Mouse (Mus musculus): Measurements from ENCODE around the gene Rhoa. TPM values are rescaled to one million over a fixed set of nuclear protein-coding genes. Genes with fewer than 3 reads are reported as not detected.
A peak's percentile ranks its signal among the peaks of the same experiment; 100 is the strongest.
"Not testable (repeated sequence)": the region's sequence is repeated elsewhere in the genome, so short reads cannot be mapped to it uniquely, and the experiment has no call there.

Gene Rhoa
- 100 to 1,000 TPM; 159 to 177 TPM for total RNA-seq (2021)
- long read RNA-seq, experiment 1, transcript Rhoa-201 (6 exons, 2,197 nt) = major isoform, 74 of 94 reads
- long read RNA-seq, experiment 1, partial matches to known transcripts = 0 of 94 reads
- long read RNA-seq, experiment 1, other reads (novel, unspliced or antisense) = 15 of 94 reads
- long read RNA-seq, experiment 2, transcript Rhoa-201 (6 exons, 2,197 nt) = major isoform, 84 of 102 reads
- long read RNA-seq, experiment 2, partial matches to known transcripts = 1 of 102 reads
- long read RNA-seq, experiment 2, other reads (novel, unspliced or antisense) = 17 of 102 reads

DNA sequence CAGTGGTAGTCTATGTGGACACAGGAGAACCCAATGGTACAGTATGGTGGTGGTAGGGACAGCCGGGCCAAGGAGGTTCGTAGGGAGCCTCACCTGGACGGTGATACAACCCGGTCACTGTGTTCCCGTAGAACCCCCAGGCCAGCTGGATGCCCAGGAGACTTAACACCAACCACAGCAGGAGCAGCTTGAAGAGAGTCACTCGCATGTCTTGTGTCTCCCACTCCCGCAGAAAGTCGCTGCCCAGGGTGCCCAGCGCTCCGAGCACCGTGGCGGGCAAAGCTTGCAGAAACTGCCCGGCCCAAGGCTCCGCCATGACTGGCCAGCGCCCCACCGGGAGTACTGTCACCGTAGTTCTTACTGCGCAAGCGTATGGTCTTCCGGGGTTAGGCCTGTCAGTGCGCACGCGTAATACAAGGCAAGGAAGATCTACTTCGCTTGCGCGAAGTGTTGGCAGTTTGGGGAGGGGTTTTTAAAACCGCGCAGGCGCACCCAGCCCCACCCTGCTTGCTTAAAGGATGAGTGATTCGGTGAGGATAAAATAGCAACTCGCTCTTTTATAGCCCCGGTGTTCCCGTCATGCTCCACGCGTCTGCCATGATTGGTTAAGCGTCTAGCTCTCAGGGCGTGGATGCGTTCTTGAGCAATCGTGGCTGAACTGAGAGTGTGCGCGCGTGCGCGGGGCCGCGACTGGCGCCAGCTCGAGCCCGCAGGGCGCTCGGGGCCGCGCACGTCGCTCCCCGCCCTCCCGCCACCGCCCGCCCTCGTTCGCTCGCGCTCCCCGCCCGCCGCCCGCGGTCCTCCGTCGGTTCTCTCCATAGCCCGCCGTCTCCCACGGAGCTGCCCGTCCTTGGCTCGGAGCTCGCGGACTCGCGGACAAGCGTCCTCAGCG is at the start of gene Rhoa, which contains the start of gene Tcta:
TSS of gene Rhoa (plus strand) at position 501 of the 892 bp plus-strand sequence.
TSS of gene Tcta (minus strand) at position 532 of the 892 bp plus-strand sequence.
- intact Hi-C loops (cut with DNase I; ENCODE audit: low total_unique reads) = no loop called here
- DNase-seq = peak; percentile 97

DNA sequence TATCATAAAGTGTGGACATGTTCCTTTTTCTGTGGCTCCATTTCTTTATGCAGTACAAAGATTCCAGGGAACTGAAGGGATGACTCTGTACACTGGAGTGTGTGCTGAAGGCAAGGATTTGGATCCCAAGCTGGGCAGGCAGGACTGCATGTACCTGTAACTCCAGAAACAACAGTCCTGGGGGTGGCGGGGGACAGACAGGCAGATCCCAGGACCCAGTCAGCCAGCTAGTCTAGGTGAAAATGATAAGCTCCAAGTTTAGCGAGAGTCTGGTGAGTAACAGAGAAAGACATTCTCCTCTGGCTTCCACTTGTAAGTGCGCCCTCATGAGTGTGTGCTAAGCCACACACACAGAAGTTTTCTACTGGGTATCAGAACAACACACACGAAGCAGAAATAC is 45.4 kb upstream of the Rhoa start:
- intact Hi-C loops (cut with DNase I; ENCODE audit: low total_unique reads) = no loop called here
- DNase-seq = no peak

DNA sequence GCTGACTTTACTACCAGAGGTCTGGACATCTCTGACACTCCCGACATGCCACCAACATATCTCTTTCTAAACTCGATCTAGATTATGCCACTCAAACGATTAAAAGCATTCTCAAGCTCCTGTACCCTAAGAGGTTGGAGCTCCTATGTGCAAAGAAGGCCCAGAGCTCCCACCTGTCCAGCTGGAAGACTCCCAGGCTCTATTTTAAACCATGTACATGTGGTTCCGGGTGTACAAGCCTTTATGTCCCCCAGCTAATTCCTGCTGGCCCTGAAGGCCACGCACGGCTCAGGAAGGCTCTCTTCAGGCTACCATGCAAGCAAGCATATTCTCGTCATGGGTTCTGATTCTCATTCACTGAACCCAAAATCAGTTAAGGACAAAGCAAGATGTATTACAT is 44.1 kb upstream of the Rhoa start:
- no peak for DNase-seq
- intact Hi-C loops (cut with DNase I; ENCODE audit: low total_unique reads) = no loop called here

DNA sequence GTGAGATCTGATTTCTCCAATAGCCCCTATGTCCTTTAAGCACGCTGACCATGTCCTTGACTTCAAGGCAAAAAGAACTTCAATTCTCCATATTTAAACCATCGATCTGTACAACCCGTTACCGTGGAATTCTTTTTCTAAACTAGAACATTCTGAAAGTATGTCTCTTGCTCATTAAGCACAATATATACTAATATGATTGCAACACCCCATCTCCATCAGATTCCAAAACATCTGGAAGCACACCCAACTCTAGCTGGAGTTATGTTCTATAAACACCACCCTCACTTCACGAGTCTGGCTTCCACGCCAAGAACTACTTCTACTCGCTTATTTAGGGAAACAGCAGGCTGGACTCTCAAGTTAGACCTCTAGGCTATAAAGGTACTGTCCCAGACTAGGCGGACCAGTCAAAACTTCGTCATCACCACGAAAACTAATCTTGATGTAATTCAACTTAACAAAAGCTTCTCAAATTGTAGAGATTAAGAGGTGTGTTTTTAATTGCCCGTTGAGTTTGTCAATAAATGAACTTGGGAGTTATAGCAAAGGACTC is 43.4 kb upstream of the Rhoa start:
- no peak for DNase-seq
- intact Hi-C loops (cut with DNase I; ENCODE audit: low total_unique reads) = no loop called here

DNA sequence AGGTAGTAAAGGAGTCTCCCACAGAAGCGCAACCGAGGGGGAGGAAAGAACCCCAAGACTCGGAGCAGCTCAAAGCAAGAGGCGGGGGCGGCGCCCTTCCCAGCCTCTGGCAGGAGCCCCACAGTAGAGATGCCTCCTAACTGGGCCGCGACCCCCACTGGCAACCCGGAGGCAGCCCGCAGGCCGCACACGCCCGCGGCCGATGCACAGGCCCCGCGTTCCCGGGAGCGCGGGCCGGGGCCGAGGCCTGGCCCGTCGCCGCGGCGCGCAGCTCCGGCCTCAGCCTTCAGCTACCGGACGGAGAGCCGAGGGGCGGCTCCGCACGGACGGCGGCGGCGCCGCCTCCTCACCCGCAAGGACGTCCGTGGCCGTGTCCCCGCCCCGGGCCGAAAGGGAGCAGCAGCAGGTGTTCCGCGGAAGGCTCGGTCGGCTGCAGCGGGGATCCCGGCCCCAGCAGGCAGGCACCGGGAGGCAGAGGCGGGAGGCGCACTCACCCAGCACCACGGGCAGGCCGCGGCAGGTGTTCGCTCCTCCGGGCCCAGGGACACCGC is 42.7 kb upstream of the Rhoa start:
- DNase-seq = no peak
- intact Hi-C loops (cut with DNase I; ENCODE audit: low total_unique reads) = no loop called here

DNA sequence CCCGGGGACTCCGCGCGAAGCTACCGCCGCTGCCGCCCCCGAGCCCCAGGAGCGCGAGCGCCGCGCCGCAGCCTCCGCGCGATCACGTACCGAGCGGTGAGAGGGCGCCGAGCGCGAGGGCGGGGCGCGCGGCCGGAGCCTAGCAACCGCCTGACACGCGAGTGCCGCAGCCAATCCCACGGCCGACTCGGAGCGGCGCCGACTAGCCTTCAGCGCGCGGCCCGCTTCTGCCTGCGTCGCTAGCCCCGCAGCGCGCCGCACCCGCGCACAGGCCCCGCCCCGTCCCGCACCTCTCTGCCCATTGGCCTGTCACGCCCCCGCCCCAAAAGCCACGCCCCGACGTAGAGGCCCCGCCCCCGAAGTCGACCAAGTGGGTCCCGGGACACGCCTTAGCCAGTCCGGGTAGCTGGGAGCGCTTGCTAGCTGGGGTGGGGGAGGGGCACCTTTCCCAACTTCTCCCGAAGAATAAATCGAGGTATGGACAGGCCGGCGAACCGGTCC is 42.2 kb upstream of the Rhoa start, which contains the start of gene Dag1:
TSS of gene Dag1 (minus strand) at position 269 of the 501 bp plus-strand sequence.
- intact Hi-C loops (cut with DNase I; ENCODE audit: low total_unique reads) = no loop called here
- DNase-seq = peak; percentile 100

DNA sequence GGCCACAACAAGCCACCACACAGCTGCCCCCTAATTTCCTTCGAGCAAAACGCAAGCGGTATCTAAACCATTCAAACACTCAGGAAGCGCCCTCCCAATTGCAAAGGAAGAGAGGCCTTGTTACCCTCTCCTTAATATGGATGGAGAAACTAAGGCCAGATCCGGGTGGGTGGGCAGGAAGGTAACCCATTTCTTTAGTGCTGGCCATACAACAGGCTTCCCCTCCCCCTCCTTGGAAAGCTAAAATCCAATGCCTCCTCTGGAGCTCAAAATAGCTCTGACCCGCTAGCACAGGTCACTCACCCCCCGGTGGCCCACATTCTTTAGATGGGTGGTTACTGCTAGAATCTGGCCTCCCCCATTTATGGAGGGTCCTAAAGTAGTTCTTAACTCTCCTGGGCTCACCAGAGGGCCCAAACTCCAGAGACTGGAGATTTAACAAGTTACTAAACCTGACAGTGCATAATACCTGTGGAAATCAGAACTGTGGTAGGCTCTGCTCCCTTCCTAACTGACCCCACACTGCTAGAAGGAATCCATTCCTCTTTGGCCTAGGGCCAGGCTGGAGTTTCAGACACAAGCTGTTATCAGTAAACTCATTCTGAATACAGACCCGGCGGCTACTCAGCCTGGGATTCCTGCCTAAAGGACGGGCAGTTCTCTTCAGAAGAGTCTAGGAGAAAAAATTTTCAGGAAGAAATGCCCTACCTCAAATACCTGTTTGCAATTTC is 41.6 kb upstream of the Rhoa start:
- intact Hi-C loops (cut with DNase I; ENCODE audit: low total_unique reads) = no loop called here
- DNase-seq = peak; percentile 50

DNA sequence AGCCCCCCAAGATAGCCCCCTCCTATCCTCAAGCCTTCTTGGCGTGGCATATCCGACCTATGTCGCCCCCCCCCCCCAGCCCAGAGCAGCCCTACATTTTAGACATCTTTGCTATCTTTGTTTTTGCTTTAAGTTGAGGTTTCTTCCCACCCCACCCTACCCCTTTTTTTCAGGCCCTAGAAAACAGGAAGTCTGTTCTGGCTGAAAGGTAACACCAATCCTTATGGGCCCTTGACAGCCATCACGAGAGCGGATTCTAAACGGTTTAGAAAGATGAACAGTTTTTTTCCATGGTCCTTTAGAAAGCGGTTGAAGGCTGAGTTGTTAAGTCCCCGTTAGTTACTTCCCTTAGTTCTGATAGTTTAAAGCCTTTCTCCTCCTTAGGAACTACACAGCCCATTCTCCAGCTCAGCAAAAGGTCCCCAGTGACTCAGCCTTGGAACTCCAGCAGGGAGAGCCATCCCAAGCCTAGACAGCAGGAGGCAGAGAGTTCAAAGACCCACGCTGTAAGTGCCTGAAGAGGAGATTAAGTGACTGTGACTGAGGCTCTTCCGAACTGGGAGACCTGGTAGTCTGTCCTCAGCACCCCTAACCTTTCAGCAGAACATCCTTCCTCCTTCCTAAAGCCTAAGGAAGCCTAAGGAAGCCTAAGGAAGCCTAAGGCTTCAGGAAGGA is 39.5 kb upstream of the Rhoa start:
- intact Hi-C loops (cut with DNase I; ENCODE audit: low total_unique reads) = no loop called here
- DNase-seq = no peak

DNA sequence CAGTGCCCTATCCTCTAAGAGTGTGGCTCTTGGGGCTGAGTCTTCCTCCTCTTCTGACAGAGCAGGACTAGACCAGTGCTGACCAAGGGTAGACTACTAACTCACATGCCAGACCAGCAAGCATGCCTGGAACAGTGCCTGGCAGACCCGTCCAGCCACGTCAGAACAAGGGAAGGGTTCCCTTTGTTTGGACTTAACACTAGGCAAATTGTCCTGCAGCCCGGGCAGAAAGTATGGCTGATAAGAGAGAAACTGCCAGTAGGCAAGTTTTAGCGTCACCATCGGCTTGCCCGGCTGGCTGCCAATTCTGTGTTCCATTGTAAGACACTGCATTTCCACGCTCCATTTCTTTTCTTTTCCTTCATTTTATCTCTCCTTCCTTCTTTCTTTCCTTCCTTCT is 38.2 kb upstream of the Rhoa start:
- peak; percentile 38 for DNase-seq
- intact Hi-C loops (cut with DNase I; ENCODE audit: low total_unique reads) = no loop called here

DNA sequence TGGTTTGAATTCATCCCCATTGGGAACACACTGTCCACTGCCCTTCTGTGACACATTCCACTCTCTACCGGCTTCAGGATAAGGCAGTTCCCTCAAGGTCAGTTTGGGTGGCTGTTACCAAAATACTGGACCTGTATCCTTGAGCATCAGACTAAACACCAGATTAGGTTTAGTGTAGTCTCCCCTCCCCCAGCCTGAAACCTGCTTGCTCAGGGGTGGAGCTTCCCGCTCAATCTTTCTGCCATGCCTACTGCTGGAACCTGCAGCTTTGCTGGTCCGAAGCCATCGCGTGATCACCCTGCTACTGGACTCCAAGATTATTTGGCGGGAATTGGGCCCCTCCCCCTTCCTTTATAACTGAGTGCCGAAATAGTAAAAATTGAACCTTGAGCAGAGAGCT is 37.2 kb upstream of the Rhoa start:
- intact Hi-C loops (cut with DNase I; ENCODE audit: low total_unique reads); DNase-seq: not testable (repeated sequence)

DNA sequence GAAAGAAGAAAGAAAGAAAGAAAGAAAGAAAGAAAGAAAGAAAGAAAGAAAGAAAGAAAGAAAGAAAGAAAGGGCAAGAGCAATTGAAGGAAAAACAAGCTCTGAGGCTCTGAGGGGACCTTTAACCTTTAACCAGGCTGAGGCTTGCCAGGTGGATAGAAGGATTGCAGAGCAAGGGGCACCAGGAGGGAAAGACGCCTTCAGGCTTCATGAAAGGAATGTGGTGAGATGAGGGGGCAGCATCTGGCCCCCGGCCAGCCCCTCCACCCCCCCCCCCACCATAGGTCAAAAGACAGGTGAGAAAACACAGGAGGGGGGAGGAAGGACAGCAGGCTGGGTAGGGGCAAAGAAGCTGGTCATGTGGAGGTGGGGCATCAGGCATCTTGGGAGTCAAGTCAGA is 34.0 kb upstream of the Rhoa start:
- DNase-seq = no peak
- intact Hi-C loops (cut with DNase I; ENCODE audit: low total_unique reads) = no loop called here

DNA sequence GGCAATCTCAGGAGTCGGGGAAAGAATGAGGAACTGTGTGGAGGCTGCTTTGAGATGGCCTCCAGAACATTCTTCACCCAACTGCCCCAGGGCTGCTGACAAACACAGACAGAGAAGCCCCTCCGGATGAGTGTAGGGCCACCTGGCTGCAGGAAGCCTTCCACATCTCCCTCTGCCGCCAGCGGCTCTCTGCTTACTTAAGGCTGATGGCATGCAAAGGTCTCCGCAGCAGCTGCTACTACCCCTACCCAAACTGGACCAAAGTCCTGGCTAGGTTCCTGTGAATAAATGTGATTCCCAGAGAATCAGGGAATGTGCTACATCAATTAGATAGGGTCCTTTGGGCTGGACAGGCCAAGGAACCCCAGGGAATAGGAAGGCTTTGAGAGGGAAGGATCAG is 33.2 kb upstream of the Rhoa start:
- intact Hi-C loops (cut with DNase I; ENCODE audit: low total_unique reads) = no loop called here
- peak; percentile 30 for DNase-seq

DNA sequence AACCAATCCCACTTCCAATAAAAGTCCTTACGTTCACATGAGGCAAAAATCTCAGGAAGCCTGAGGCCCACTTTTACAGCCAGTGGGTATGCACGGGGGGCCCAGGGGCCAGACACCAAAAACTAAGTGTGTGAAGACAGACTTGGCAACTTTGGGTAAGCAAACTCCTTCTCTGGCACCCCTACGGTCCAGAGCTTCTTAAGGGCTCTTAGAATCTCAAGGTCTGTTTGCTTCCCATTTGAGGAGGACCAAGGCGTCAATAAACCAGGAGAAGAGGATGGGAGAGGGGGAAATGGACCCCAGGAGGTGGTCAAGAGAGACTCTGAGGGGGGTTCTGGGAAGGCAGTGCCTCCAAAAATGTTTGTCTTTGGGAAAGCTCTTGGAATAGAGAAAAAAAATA is 32.4 kb upstream of the Rhoa start:
- no peak for DNase-seq
- intact Hi-C loops (cut with DNase I; ENCODE audit: low total_unique reads) = no loop called here

DNA sequence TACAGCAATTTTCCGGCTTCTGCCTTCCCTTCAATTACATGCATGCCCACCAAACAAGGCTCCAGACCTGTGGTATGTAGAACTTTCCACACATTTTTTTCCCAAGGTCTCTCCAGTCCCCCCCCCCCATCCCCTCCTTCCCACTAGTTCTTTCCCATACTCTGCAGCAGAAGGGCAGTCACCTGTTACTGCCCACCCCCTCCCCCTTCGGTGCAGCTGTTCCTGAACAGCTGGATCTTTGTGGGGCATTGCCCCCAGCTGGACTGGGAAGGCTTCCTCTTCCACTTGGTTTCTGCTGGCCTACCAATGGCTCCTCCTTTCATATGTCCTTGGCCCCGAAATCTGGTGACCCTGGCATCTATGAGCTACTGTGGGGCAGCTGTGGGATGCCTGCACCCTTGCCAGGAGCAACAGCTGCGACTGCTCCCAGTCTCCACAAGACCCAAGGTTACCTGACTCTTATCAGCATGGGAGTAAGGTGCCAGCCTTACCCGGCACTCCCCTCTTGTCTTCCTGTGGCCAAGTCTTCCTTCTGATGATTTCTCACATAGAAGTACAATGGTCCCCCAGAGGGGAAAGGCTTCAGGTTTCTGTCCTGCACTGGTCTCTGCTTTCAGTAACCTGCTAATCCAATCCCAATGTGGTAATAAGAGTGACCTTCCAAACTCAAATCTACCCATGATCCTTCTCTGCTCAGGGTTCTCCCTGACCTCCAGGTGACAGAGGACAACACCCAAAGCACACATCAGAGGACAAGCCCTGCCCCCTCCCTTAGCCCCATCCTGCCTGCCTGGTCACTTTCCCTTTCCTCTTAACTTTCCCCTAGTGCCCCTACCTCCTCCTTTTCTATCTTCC is 31.2 kb upstream of the Rhoa start:
- intact Hi-C loops (cut with DNase I; ENCODE audit: low total_unique reads) = no loop called here
- peak; percentile 67 for DNase-seq

DNA sequence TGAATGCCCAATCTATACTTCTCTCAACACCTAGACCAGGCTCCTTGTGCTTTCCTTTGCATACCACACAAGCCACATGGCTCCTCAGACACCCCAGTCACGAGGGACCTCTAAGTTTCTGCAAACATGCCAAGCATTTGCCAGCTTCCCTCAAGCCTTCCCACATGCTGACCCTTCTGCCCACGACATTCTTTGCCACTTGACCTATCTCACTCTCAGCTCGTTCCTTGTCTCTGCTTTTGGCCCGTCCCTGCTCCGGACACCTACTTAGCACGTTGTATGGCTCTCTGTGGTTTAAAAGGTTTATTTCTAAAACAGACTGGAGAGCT is 30.6 kb upstream of the Rhoa start:
- no peak for DNase-seq
- intact Hi-C loops (cut with DNase I; ENCODE audit: low total_unique reads) = no loop called here

DNA sequence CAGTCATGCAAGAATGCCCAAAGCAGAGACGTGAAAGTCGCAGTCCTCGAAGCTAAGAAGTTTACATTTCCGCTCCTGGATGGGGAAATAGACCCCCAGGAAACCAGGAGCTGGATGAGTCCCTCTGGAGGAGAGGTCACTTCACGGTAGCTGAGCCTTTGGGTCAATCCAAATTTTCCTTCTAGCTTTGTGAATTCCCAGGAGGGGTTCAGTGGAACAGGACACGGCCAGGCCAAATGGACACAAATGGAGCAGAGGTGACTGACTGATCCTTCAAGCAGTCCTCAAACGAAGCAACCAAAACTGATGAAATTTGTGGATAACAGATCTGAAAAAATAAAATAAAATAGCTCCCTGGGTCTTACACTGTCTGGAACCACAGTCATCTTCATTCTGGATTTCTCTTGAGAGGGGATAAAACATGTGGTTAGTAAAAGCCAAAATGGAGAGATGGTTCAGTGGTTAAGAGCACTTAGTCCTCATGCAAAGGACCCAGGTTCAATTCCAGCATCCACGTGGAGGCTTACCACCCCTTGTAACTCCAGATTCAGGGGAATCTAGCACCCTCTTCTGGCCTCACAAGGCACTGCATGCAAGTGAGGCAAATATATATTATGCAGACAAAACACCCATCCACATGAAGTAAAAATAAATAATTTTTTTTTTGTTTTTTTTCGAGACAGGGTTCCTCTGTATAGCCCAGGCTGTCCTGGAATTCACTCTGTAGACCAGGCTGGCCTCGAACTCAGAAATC is 27.1 kb upstream of the Rhoa start:
- DNase-seq = peak; percentile 31
- intact Hi-C loops (cut with DNase I; ENCODE audit: low total_unique reads) = no loop called here

DNA sequence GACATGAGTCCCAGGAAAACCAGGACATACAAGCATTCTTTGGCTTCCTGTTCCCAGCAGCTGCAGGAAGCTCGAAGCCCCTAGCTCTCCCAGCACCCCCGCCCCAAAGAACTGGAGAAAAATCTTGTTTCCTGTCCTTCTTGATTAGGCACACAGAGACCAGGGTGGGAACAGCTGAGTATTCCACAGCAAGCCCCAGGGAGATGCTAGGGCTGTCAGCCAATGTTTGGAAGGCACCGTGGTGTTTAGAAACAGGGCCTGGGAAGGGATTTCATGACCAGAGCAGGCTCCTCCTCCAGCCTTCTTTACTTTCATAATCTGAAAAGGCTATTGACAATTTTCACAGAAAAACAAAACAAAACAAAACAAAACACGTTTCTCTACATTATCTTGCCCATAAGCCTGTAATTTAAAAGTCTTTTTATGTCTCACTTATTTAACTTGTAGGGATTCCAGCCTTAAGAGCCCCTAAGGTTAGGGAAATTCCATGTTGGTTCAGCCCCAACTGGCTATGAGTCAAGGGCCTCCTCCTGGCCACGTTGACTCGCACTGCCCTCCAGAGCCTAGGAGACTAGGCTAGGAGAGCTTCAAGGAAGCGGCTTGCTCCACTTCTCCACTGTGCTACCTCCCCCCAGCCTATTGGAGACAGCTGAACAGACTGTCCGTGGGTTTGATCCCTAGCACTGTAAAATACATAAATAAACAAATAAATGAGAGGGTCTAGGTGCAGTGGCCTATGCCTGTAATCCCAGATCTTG is 25.7 kb upstream of the Rhoa start:
- DNase-seq = peak; percentile 93
- intact Hi-C loops (cut with DNase I; ENCODE audit: low total_unique reads) = no loop called here

Data from gastrocnemius, postnatal 14 days (tissue).